Mouse (Mus musculus): ENCODE data around the gene Stra6. TPM values are rescaled to one million over a fixed set of nuclear protein-coding genes. Genes with fewer than 3 reads are reported as not detected.

Gene Stra6
- polyA plus RNA-seq (2014; fragmentation: Nextera tagmentation; extraction: Ambion mirVana): 3.4 and 4.0 TPM in 2 replicates

DNA sequence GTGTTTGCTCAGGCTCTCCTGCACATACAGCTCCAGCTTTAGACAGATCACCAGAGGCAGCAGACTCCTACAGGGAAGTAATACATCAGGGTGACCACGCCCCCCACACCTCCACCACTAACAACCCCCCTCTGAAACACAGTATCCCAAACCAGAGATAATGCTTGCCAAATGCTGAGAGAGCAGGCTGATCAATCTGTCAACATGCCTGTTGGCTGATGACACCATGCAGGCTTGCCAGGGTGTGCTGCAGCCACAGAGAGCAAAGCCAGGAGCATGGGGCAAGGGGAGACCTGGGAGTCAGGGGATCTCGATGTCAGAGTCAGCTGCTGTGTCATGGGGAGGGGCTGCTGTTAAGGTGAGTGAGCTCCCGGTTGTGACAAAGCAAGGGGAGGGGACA is at the start of gene Stra6:
TSS of gene Stra6 (plus strand) at position 258 of the 400 bp plus-strand sequence.
- Histone ChIP-seq H3K4me2 (no peak within 1 kb of the TSS), H3K36me3 (ENCODE audit: insufficient read depth) (no peaks in the 10 kb centered on the region), H3K4me1 (ENCODE audit: insufficient read depth) (0 out of 2 replicates have a peak, but pooled peaks cover 4% of the 10 kb centered on the region), H3K27ac (ENCODE audit: low read depth) (no peak within 1 kb of the TSS), H3K9me3 (ENCODE audit: low read depth, low read length) (no peaks in the 10 kb centered on the region), H3K27me3 (ENCODE audit: insufficient read depth, low read length) (peaks cover 4% of the 10 kb centered on the region; the same call in 1 of the 2 replicates), H3K9ac (no peak within 1 kb of the TSS), H3K4me3 (ENCODE audit: low read depth, low read length) (no peak within 1 kb of the TSS)
- WGBS: 7% methylated on average over 3 of the region's 3 CpGs
- ATAC-seq (ENCODE audit: insufficient read depth) (no peak), DNase-seq (no peak)
- TF ChIP-seq CTCF (IDR thresholded peaks at IDR 0.05; ENCODE audit: low read depth): no peak

DNA sequence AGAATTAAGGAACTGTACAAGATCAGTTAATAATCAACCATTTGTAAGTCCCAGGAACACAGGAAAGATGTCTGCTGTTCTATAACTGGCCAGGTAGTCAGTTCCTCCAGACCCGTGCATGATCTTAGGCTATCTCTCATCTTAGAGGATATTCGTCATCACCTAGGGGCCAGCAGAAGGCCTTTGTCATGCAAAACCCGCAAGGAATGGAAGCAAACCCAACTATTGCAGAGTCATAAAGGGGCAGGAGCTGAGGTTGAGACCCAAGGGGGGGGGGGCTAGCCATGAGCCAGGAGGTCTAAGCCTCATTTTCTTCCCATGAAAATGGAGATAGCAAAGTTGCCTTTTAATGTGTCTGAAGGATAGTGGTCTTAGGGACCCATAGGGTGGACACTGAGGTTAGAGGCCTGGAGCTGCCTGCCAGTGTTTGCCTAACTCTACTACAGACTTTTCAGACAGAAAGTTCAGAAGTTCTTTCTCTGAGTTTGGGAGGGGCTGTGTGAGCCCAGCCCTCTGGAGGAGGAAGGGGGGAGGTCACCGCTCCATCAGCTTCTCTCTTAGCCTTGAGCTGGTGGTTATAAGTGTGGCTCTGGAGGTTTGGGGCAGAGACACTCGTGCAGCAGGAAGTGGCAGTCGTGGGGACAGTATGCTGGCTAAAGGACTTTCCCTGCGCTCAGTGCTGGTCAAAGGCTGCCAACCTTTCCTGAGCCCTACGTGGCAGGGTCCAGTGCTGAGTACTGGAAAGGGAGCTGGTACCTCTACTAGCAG is 49.0 kb upstream of the Stra6 start:
- Histone ChIP-seq H3K27ac (ENCODE audit: low read depth) (no peak overlapping the region), H3K27me3 (ENCODE audit: insufficient read depth, low read length) (no peaks in the 10 kb centered on the region), H3K4me1 (ENCODE audit: insufficient read depth) (no peaks in the 10 kb centered on the region; the same call in 1 of the 2 replicates), H3K9me3 (ENCODE audit: low read depth, low read length) (no peaks in the 10 kb centered on the region), H3K36me3 (ENCODE audit: insufficient read depth) (no peaks in the 10 kb centered on the region), H3K4me2 (no peak overlapping the region), H3K9ac (no peak overlapping the region), H3K4me3 (ENCODE audit: low read depth, low read length) (no peak overlapping the region)
- WGBS: 45% methylated on average over 8 of the region's 8 CpGs
- no peak for TF ChIP-seq CTCF (IDR thresholded peaks at IDR 0.05; ENCODE audit: low read depth)
- ATAC-seq (ENCODE audit: insufficient read depth) (no peak), DNase-seq (no peak)

DNA sequence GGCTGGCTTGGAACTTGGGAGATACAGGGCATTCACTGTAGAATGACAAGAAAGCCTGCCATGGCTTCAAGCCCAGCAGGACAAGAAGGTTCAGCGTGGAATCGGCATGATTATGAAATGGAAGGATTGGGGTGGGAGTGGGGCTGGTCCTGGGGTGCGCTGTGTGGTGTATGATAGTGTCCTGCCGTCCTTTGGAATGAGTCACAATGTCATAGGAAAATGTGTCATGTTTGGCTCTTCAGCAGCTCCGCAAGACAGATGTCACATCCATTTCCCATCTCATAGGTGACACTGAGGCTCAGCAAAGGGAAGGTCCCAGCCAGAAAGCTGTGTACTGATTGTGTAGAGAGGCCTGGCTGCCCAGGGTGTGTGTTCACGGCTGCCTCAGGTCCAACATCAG is 47.7 kb upstream of the Stra6 start:
- DNase-seq (no peak), ATAC-seq (ENCODE audit: insufficient read depth) (no peak)
- TF ChIP-seq CTCF (IDR thresholded peaks at IDR 0.05; ENCODE audit: low read depth): no peak
- Histone ChIP-seq H3K4me1 (ENCODE audit: insufficient read depth) (no peaks in the 10 kb centered on the region; the same call in 1 of the 2 replicates), H3K27me3 (ENCODE audit: insufficient read depth, low read length) (no peaks in the 10 kb centered on the region), H3K4me2 (no peak overlapping the region), H3K36me3 (ENCODE audit: insufficient read depth) (no peaks in the 10 kb centered on the region), H3K4me3 (ENCODE audit: low read depth, low read length) (no peak overlapping the region), H3K9ac (no peak overlapping the region), H3K9me3 (ENCODE audit: low read depth, low read length) (no peaks in the 10 kb centered on the region), H3K27ac (ENCODE audit: low read depth) (no peak overlapping the region)
- WGBS: 76% methylated on average over 6 of the region's 6 CpGs

DNA sequence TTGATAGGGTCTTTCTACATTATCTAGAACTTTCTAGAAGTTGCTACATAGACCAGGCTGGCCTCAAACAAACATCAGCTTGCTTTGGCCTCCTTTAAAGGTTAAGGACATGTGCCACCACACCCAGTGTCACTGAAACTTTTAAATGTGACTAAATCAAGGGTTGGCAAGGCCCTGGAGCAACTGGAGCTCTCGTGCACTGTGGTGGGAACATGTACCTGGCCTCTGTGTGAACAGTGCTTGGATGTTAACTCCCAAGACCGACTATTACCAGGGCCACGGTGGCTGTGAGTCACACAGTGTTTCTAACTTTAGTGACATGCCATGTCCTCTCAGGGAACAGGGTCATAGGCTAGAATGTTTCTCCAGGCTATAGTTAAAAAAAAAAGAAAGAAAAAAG is 46.6 kb upstream of the Stra6 start:
- H3K4me1 ChIP-seq (ENCODE audit: insufficient read depth): no peaks in the 10 kb centered on the region; the same call in 1 of the 2 replicates
- H3K4me3 ChIP-seq (ENCODE audit: low read depth, low read length): no peak overlapping the region
- H3K9ac ChIP-seq: no peak overlapping the region
- ATAC-seq (ENCODE audit: insufficient read depth) (no peak), DNase-seq (no peak)
- H3K9me3 ChIP-seq (ENCODE audit: low read depth, low read length): no peaks in the 10 kb centered on the region
- H3K36me3 ChIP-seq (ENCODE audit: insufficient read depth): no peaks in the 10 kb centered on the region
- no peaks in the 10 kb centered on the region for H3K27me3 ChIP-seq (ENCODE audit: insufficient read depth, low read length)
- no peak overlapping the region for H3K27ac ChIP-seq (ENCODE audit: low read depth)
- H3K4me2 ChIP-seq: no peak overlapping the region
- WGBS: 64% methylated on average over 3 of the region's 3 CpGs
- no peak for TF ChIP-seq CTCF (IDR thresholded peaks at IDR 0.05; ENCODE audit: low read depth)

DNA sequence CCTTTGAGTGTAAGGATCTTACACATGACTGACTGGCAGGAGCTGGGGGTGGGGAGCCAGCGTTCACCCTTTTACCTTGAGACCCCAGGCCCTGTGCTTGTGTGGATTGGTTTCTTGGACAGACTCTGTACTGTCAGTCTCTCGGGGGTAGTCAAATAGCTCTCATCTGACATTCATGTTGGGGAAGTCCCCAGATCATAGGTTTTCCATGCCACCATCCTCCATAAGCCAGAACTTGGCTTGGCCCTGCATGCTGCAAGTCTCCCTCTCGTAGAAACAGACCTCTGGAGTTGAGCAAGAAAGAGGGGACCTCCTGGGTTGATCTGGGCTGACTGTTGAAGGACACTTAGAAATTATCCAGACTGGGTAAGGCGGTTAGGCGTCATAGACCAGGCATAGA is 45.2 kb upstream of the Stra6 start:
- H3K9me3 ChIP-seq (ENCODE audit: low read depth, low read length): no peaks in the 10 kb centered on the region
- H3K9ac ChIP-seq: no peak overlapping the region
- no peaks in the 10 kb centered on the region for H3K27me3 ChIP-seq (ENCODE audit: insufficient read depth, low read length)
- H3K4me1 ChIP-seq (ENCODE audit: insufficient read depth): no peaks in the 10 kb centered on the region; the same call in 1 of the 2 replicates
- WGBS: 87% methylated on average over 5 of the region's 5 CpGs
- no peak for ATAC-seq (ENCODE audit: insufficient read depth)
- no peaks in the 10 kb centered on the region for H3K36me3 ChIP-seq (ENCODE audit: insufficient read depth)
- DNase-seq: no peak
- no peak for TF ChIP-seq CTCF (IDR thresholded peaks at IDR 0.05; ENCODE audit: low read depth)
- H3K4me2 ChIP-seq: no peak overlapping the region
- H3K27ac ChIP-seq (ENCODE audit: low read depth): no peak overlapping the region
- H3K4me3 ChIP-seq (ENCODE audit: low read depth, low read length): no peak overlapping the region

DNA sequence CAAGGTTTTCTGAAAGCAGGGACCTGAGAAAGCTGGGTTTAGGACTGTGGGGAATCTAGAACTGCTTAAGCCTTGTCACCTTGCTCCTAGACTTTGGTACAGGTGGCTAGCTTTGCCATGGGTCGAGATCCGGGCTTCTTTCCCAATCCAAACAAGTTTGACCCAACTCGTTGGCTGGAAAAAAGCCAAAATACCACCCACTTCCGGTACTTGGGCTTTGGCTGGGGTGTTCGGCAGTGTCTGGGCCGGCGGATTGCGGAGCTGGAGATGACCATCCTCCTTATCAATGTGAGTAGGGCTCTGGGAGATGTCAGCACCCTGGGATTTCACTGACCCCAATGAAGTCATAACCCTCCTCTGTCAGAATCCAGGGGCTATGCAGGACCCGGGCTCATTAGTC is 37.6 kb upstream of the Stra6 start:
- WGBS: 80% methylated on average over 9 of the region's 9 CpGs
- no peak for ATAC-seq (ENCODE audit: insufficient read depth)
- no peak for DNase-seq
- H3K4me1 ChIP-seq (ENCODE audit: insufficient read depth): no peaks in the 10 kb centered on the region
- TF ChIP-seq CTCF (IDR thresholded peaks at IDR 0.05; ENCODE audit: low read depth): no peak
- no peak overlapping the region for H3K9ac ChIP-seq
- H3K27ac ChIP-seq (ENCODE audit: low read depth): no peak overlapping the region
- no peaks in the 10 kb centered on the region for H3K27me3 ChIP-seq (ENCODE audit: insufficient read depth, low read length)
- H3K4me3 ChIP-seq (ENCODE audit: low read depth, low read length): no peak overlapping the region
- H3K9me3 ChIP-seq (ENCODE audit: low read depth, low read length): no peaks in the 10 kb centered on the region
- no peak overlapping the region for H3K4me2 ChIP-seq
- H3K36me3 ChIP-seq (ENCODE audit: insufficient read depth): no peaks in the 10 kb centered on the region

DNA sequence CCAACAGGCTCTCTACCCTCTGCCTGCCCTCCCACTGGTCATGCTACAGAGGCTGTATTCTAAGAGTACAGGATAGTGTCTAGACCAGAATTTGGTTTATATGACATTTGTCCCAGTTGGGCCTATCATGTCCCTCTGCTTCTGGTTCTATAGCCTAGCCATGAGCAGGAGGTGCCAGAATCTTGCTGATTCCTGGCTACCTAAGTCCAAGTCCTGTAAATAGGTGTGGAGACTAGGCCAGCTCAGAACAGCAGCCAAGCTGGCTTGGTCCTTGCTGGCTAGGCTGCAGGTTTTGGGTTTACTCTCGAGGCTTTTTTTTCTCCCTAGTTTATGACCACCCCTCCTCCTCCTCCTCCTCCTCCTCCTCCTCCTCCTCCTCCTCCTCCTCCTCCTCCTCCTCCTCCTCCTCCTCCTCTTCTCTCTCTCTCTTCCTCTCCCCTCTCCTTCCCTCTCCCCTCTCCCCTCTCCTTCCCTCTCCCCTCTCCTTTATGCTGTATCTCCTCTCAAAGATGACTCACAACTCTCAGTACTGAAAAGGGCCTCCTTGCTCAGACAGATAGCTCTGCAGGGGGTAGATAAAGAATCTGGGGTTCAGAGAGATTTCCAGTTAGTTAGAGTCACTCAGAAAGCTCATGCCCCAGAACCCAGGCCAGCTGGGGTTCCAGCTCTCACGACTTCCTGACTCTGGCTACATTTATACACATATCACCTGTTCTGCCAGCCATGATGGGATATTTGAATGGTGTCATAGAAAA is 36.0 kb upstream of the Stra6 start:
- Histone ChIP-seq H3K4me3 (ENCODE audit: low read depth, low read length) (no peak overlapping the region), H3K36me3 (ENCODE audit: insufficient read depth) (no peaks in the 10 kb centered on the region), H3K9me3 (ENCODE audit: low read depth, low read length) (no peaks in the 10 kb centered on the region), H3K4me1 (ENCODE audit: insufficient read depth) (no peaks in the 10 kb centered on the region), H3K27ac (ENCODE audit: low read depth) (no peak overlapping the region), H3K27me3 (ENCODE audit: insufficient read depth, low read length) (no peaks in the 10 kb centered on the region), H3K9ac (no peak overlapping the region), H3K4me2 (no peak overlapping the region)
- ATAC-seq (ENCODE audit: insufficient read depth) (no peak), DNase-seq (no peak)
- 32% methylated on average over 2 of the region's 2 CpGs for WGBS
- TF ChIP-seq CTCF (IDR thresholded peaks at IDR 0.05; ENCODE audit: low read depth): no peak
